Mouse (Mus musculus): ENCODE measurements around the gene Nhsl1. TPM values are rescaled to one million over a fixed set of nuclear protein-coding genes. Genes with fewer than 3 reads are reported as not detected.

The Nhsl1 gene
- polyA plus RNA-seq, 1 experiment from 2014 or later = 8.1 TPM

DNA sequence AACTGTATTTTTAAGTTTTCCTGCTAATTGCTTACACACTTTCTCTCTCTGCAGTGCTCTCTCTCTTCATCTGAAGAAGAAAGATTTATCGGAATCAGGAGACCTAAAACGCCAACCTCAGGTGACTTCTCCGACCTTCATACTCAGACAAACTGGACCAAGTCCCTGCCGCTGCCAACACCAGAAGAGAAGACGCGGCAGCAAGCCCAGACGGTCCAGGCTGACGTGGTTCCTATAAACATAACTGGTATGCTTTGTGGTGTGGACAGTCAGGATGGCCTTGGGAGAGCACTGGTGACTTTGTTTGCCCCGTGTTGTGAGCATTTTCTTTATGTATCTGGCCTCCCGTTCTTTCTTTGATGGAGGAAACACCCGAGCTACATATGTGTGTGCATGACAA, 192.7 kb downstream of the Nhsl1 start:
- H3K9ac ChIP-seq (ENCODE audit: low read depth, low read length) = no peak overlapping the region
- WGBS = 83% methylated on average over 11 of the region's 11 CpGs

GRCm38 (mm10) chr10:18522556-18522955, 203.8 kb downstream of the Nhsl1 start:
- Histone ChIP-seq H3K9ac (ENCODE audit: low read depth, low read length) (no peak overlapping the region), H3K4me2 (ENCODE audit: low read depth, low read length) (no peak overlapping the region), H3K27me3 (replicated peaks; ENCODE audit: control insufficient read depth, insufficient read depth, low read length) (no peaks in the 10 kb centered on the region), H3K9me3 (ENCODE audit: control insufficient read depth, low read length) (no peaks in the 10 kb centered on the region), H3K4me3 (ENCODE audit: low read length) (no peak overlapping the region), H3K4me1 (ENCODE audit: control insufficient read depth, insufficient read depth, low read length) (0 out of 2 replicates have a peak, but pooled peaks cover 2% of the 10 kb centered on the region), H3K27ac (ENCODE audit: low read length) (no peak overlapping the region), H3K36me3 (ENCODE audit: control insufficient read depth, insufficient read depth, low read length) (peaks cover 11% of the 10 kb centered on the region; the same call in 1 of the 2 replicates)
- WGBS = 74% methylated on average over 2 of the region's 2 CpGs
- no peak for ATAC-seq

More for the DNA sequence above, 192.7 kb downstream of the Nhsl1 start:
- Histone ChIP-seq H3K36me3 (ENCODE audit: control insufficient read depth, insufficient read depth, low read length) (no peaks in the 10 kb centered on the region; the same call in 1 of the 2 replicates), H3K4me3 (ENCODE audit: low read length) (no peak overlapping the region), H3K9me3 (ENCODE audit: control insufficient read depth, low read length) (no peaks in the 10 kb centered on the region), H3K27ac (ENCODE audit: low read length) (no peak overlapping the region), H3K4me2 (ENCODE audit: low read depth, low read length) (no peak overlapping the region), H3K4me1 (ENCODE audit: control insufficient read depth, insufficient read depth, low read length) (peaks cover 6% of the 10 kb centered on the region), H3K27me3 (replicated peaks; ENCODE audit: control insufficient read depth, insufficient read depth, low read length) (no peaks in the 10 kb centered on the region)
- no peak for ATAC-seq

DNA sequence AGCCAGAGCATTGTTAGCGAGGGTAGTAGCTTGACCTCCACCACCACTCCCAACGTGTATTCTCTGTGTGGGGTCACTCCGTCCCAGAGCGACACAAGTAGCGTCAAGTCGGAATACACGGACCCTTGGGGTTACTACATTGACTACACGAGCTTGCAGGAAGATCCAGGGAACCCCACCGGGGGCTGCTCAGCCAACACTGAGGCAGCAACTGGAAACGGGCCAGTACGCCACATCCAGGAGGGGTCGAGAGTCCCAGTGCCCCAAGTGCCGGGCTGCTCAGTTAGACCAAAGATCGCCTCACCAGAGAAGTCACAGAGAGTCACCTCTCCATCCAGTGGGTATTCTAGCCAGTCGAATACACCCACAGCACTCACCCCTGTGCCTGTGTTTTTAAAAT, 206.5 kb downstream of the Nhsl1 start:
- Histone ChIP-seq H3K9me3 (ENCODE audit: control insufficient read depth, low read length) (no peaks in the 10 kb centered on the region), H3K36me3 (ENCODE audit: control insufficient read depth, insufficient read depth, low read length) (peaks cover 11% of the 10 kb centered on the region; the same call in 1 of the 2 replicates), H3K27me3 (replicated peaks; ENCODE audit: control insufficient read depth, insufficient read depth, low read length) (no peaks in the 10 kb centered on the region), H3K4me2 (ENCODE audit: low read depth, low read length) (no peak overlapping the region), H3K4me3 (ENCODE audit: low read length) (no peak overlapping the region), H3K4me1 (ENCODE audit: control insufficient read depth, insufficient read depth, low read length) (0 out of 2 replicates have a peak, but pooled peaks cover 2% of the 10 kb centered on the region), H3K27ac (ENCODE audit: low read length) (no peak overlapping the region), H3K9ac (ENCODE audit: low read depth, low read length) (no peak overlapping the region)
- 84% methylated on average over 15 of the region's 15 CpGs for WGBS
- no peak for ATAC-seq

- no peaks in the 10 kb centered on the region for H3K9me3 ChIP-seq (ENCODE audit: control insufficient read depth, low read length)
- WGBS = 62% methylated on average over 9 of the region's 9 CpGs
Observed at GRCm38 (mm10) chr10:18525726-18526125, 206.9 kb downstream of the Nhsl1 start.

GRCm38 (mm10) chr10:18526184-18526850, 207.5 kb downstream of the Nhsl1 start:
- H3K27me3 ChIP-seq (replicated peaks; ENCODE audit: control insufficient read depth, insufficient read depth, low read length) = no peaks in the 10 kb centered on the region
- WGBS = 75% methylated on average over 22 of the region's 22 CpGs
- no peak overlapping the region for H3K4me3 ChIP-seq (ENCODE audit: low read length)
- ATAC-seq = 0 out of 2 replicates have a peak, but pooled peaks have one; percentile 6
- H3K36me3 ChIP-seq (ENCODE audit: control insufficient read depth, insufficient read depth, low read length) = peaks cover 12% of the 10 kb centered on the region; the same call in 1 of the 2 replicates
- H3K9ac ChIP-seq (ENCODE audit: low read depth, low read length) = no peak overlapping the region
- H3K27ac ChIP-seq (ENCODE audit: low read length) = no peak overlapping the region
- no peaks in the 10 kb centered on the region for H3K9me3 ChIP-seq (ENCODE audit: control insufficient read depth, low read length)
- 0 out of 2 replicates have a peak, but pooled peaks cover 2% of the 10 kb centered on the region for H3K4me1 ChIP-seq (ENCODE audit: control insufficient read depth, insufficient read depth, low read length)
- no peak overlapping the region for H3K4me2 ChIP-seq (ENCODE audit: low read depth, low read length)

More at GRCm38 (mm10) chr10:18525726-18526125, 206.9 kb downstream of the Nhsl1 start:
- peaks cover 11% of the 10 kb centered on the region; the same call in 1 of the 2 replicates for H3K36me3 ChIP-seq (ENCODE audit: control insufficient read depth, insufficient read depth, low read length)
- no peak overlapping the region for H3K27ac ChIP-seq (ENCODE audit: low read length)
- no peak overlapping the region for H3K4me2 ChIP-seq (ENCODE audit: low read depth, low read length)
- ATAC-seq = no peak
- H3K4me3 ChIP-seq (ENCODE audit: low read length) = no peak overlapping the region
- H3K27me3 ChIP-seq (replicated peaks; ENCODE audit: control insufficient read depth, insufficient read depth, low read length) = no peaks in the 10 kb centered on the region
- no peak overlapping the region for H3K9ac ChIP-seq (ENCODE audit: low read depth, low read length)
- 0 out of 2 replicates have a peak, but pooled peaks cover 2% of the 10 kb centered on the region for H3K4me1 ChIP-seq (ENCODE audit: control insufficient read depth, insufficient read depth, low read length)

DNA sequence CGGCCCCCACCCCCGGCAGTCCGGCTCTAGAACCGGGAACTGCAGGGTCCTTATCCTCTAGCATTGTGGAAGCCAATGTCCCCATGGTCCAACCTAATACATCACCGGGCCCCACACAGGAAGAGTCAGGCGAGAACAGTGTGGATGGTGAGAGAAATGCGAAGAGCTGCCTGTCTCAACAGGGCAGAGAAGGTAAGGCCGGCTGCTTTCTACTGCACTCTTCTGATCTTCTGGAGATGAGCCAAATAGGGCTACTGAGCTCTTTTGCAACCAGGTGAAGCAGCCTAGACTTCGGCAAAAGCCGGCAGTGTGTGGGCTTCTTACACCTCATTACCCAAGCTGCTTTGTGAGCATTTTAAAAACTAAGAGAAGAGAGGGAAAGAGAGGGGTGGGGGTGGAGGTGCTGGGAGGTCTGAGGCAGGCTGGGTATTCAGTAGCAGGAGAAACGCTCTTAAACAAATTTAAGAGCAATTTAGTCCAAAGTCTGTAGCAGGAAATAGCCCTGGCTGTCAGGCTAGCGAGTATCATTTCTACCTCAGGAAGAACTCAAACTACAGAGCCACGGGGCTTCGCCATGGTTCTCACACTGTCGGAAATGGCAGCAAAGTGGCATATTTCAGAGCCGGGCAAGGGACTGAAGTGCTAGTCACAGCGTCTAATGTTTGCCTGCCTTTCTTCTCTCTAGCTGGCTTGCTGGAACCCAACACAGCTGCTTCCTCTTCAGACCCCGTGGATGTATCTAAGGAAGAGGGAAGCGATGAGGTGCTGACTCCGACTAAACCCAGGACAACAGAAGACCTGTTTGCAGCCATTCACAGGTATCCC, 208.3 kb downstream of the Nhsl1 start:
- H3K9ac ChIP-seq (ENCODE audit: low read depth, low read length) = no peak overlapping the region
- no peaks in the 10 kb centered on the region for H3K9me3 ChIP-seq (ENCODE audit: control insufficient read depth, low read length)
- peaks cover 18% of the 10 kb centered on the region; the same call in 1 of the 2 replicates for H3K36me3 ChIP-seq (ENCODE audit: control insufficient read depth, insufficient read depth, low read length)
- 0 out of 2 replicates have a peak, but pooled peaks cover 2% of the 10 kb centered on the region for H3K4me1 ChIP-seq (ENCODE audit: control insufficient read depth, insufficient read depth, low read length)
- WGBS = 71% methylated on average over 20 of the region's 20 CpGs
- no peak overlapping the region for H3K27ac ChIP-seq (ENCODE audit: low read length)
- H3K27me3 ChIP-seq (replicated peaks; ENCODE audit: control insufficient read depth, insufficient read depth, low read length) = no peaks in the 10 kb centered on the region
- ATAC-seq = 0 out of 2 replicates have a peak, but pooled peaks have one; percentile 45
- H3K4me2 ChIP-seq (ENCODE audit: low read depth, low read length) = no peak overlapping the region
- no peak overlapping the region for H3K4me3 ChIP-seq (ENCODE audit: low read length)

DNA sequence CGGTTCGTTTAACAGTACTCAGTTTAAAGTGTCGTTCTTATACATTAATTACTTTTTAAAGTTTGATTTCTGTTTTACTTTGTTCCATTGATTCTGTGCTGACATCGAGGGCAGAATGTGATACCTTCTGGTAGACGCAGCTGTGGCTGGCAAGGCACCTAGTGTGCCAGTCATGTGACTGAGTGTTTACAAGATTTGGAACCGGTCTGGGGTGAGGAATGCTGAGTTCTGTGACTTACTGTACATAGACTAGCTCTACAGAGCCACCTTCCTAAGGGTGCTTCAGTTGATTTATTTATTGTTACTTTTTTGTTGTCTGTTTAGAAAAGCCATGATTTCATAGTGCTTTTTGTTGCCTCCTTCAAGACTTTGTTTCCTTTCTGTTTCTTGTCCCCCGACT, 209.0 kb downstream of the Nhsl1 start:
- Histone ChIP-seq H3K27ac (ENCODE audit: low read length) (no peak overlapping the region), H3K4me3 (ENCODE audit: low read length) (no peak overlapping the region), H3K36me3 (ENCODE audit: control insufficient read depth, insufficient read depth, low read length) (peaks cover 18% of the 10 kb centered on the region; the same call in 1 of the 2 replicates)

GRCm38 (mm10) chr10:18528475-18528874, 209.7 kb downstream of the Nhsl1 start:
- no peaks in the 10 kb centered on the region for H3K9me3 ChIP-seq (ENCODE audit: control insufficient read depth, low read length)
- no peaks in the 10 kb centered on the region for H3K27me3 ChIP-seq (replicated peaks; ENCODE audit: control insufficient read depth, insufficient read depth, low read length)
- no peak overlapping the region for H3K4me2 ChIP-seq (ENCODE audit: low read depth, low read length)
- H3K9ac ChIP-seq (ENCODE audit: low read depth, low read length) = no peak overlapping the region
- H3K4me3 ChIP-seq (ENCODE audit: low read length) = no peak overlapping the region
- H3K4me1 ChIP-seq (ENCODE audit: control insufficient read depth, insufficient read depth, low read length) = 0 out of 2 replicates have a peak, but pooled peaks cover 2% of the 10 kb centered on the region
- peaks cover 18% of the 10 kb centered on the region; the same call in 1 of the 2 replicates for H3K36me3 ChIP-seq (ENCODE audit: control insufficient read depth, insufficient read depth, low read length)
- ATAC-seq = no peak
- H3K27ac ChIP-seq (ENCODE audit: low read length) = no peak overlapping the region
- 45% methylated on average over 5 of the region's 5 CpGs for WGBS

More for the DNA sequence above, 209.0 kb downstream of the Nhsl1 start:
- Histone ChIP-seq H3K27me3 (replicated peaks; ENCODE audit: control insufficient read depth, insufficient read depth, low read length) (no peaks in the 10 kb centered on the region), H3K9me3 (ENCODE audit: control insufficient read depth, low read length) (no peaks in the 10 kb centered on the region), H3K4me2 (ENCODE audit: low read depth, low read length) (no peak overlapping the region), H3K4me1 (ENCODE audit: control insufficient read depth, insufficient read depth, low read length) (0 out of 2 replicates have a peak, but pooled peaks cover 2% of the 10 kb centered on the region), H3K9ac (ENCODE audit: low read depth, low read length) (no peak overlapping the region)
- ATAC-seq = 0 out of 2 replicates have a peak, but pooled peaks have one; percentile 37
- 67% methylated on average over 7 of the region's 7 CpGs for whole genome bisulfite sequencing

DNA sequence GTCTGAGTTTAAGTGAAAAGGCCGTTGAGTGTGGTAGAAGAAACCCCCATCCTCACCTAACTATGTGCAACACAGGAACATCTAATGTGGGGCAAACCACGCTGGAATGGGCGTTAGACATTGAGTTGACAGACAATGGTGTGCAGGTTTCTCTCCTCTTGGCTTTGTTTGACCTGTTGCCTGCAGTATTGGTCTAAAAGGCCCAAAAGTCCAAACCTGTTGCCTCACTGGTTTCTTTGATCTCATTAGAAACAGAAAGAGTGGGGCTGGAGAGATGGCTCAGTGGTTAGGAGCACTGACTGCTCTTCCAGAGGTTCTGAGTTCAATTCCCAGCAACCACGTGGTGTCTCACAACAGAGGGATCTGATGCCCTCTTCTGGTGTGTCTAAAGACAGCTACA, 210.4 kb downstream of the Nhsl1 start:
- no peak overlapping the region for H3K4me2 ChIP-seq (ENCODE audit: low read depth, low read length)
- H3K9ac ChIP-seq (ENCODE audit: low read depth, low read length) = no peak overlapping the region
- 0 out of 2 replicates have a peak, but pooled peaks cover 2% of the 10 kb centered on the region for H3K4me1 ChIP-seq (ENCODE audit: control insufficient read depth, insufficient read depth, low read length)
- H3K9me3 ChIP-seq (ENCODE audit: control insufficient read depth, low read length) = no peaks in the 10 kb centered on the region
- H3K27me3 ChIP-seq (replicated peaks; ENCODE audit: control insufficient read depth, insufficient read depth, low read length) = no peaks in the 10 kb centered on the region
- peaks cover 18% of the 10 kb centered on the region; the same call in 1 of the 2 replicates for H3K36me3 ChIP-seq (ENCODE audit: control insufficient read depth, insufficient read depth, low read length)
- no peak overlapping the region for H3K27ac ChIP-seq (ENCODE audit: low read length)
- 83% methylated on average over 4 of the region's 4 CpGs for WGBS
- ATAC-seq = no peak
- H3K4me3 ChIP-seq (ENCODE audit: low read length) = no peak overlapping the region
